Mouse (Mus musculus) macrophage (primary cell): Measurements from ENCODE around the gene Rad50. TPM values are rescaled to one million over a fixed set of nuclear protein-coding genes. Genes with fewer than 3 reads are reported as not detected.

Experiments
- H3K27ac ChIP-seq: fragments of 350-480 bp; formaldehyde crosslinking; 2 replicates; pipeline ENCODE4 v1.9.0; 2021
- H3K36me3 ChIP-seq: fragments of 350-480 bp; formaldehyde crosslinking; 2 replicates; pipeline ENCODE4 v1.9.0; 2021; ENCODE audit errors: inconsistent target
- H3K4me3 ChIP-seq: fragments of 350-480 bp; formaldehyde crosslinking; 2 replicates; pipeline ENCODE4 v1.9.0; 2021; ENCODE audit errors: inconsistent target
- H3K79me2 ChIP-seq: fragments of 350-480 bp; formaldehyde crosslinking; 2 replicates; pipeline ENCODE4 v1.9.0; 2021; ENCODE audit errors: inconsistent target
- WGBS: methylation state at CpG from one replicate; pipeline ENCODE4 v1.1.7; 2026; ENCODE audit warnings: inconsistent platforms; ENCODE audit not compliant: missing documents; 5-methylcytosine and 5-hydroxymethylcytosine counted together
- polyA plus RNA-seq: library from polyadenylated mRNA; stranded (reverse); fragments of 250-400 nt; gene quantifications from 3 replicates; pipeline ENCODE4 v1.2.4, GENCODE M21; 2018; ENCODE audit warnings: inconsistent platforms

Gene Rad50
- polyA plus RNA-seq, 1 experiment from 2014 or later: 30.3 TPM

- H3K27ac ChIP-seq: no peak overlapping the region
- H3K36me3 ChIP-seq: no peaks in the 10 kb centered on the region
- H3K79me2 ChIP-seq: no peaks in the 10 kb centered on the region
- H3K4me3 ChIP-seq: no peak overlapping the region
- 94% methylated on average over 7 of the region's 7 CpGs for WGBS
These were observed 73.5 kb downstream of the Rad50 start for GRCm38 (mm10) chr11:53633644-53634043.

DNA sequence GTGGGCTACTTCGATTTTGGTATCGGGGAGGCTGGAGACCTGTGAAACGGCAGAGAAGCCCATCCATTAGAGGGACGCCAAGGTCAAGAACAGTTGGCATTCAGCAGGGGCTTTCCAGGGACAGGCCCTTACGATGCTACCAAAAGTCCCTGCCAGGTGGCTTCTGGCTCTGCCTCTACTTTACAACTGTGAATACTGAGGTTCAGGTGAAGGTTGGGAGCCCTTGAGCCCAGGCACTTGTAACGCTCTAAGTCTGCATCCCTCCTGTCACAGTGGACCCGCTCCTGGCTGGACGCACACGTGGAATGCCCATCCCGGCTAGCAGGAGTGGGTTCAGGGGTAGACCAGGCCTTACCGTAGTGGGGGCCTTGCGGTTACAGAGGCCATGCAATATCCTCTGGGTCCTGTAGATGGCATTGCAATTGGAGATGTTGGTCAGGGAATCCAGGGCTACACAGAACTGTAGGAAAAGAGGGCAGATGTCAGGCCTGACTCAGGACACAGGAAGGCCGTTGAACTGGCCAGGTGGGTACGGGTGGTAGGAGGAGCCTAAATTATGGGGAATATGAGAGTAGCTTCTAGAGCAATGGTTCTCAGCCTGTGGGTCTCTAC is 74.9 kb downstream of the Rad50 start:
- H3K36me3 ChIP-seq: no peaks in the 10 kb centered on the region
- no peaks in the 10 kb centered on the region for H3K79me2 ChIP-seq
- WGBS: 90% methylated on average over 14 of the region's 14 CpGs
- no peak overlapping the region for H3K4me3 ChIP-seq
- no peak overlapping the region for H3K27ac ChIP-seq

DNA sequence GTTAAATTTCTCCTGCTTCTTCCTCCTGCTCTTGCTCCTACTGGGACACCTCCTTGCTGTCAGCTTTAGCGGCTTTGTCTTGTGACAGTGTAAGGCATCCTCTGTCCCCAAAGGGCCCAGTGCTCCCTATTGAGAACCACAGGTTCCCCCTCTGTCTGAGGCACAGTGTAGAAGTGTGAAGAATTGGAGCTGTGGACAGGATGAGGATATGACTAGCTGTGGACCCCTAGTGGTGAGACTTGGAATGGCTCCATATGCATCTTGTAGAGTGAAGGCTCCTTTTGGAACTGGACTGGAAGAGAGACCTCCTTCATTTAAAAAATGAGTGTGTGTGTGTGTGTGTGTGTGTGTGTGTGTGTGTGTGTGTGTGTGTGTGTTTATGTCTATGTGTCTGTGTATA is 79.3 kb downstream of the Rad50 start:
- 0% methylated on average over 1 of the region's 1 CpGs for WGBS
- no peak overlapping the region for H3K4me3 ChIP-seq
- no peaks in the 10 kb centered on the region for H3K79me2 ChIP-seq
- H3K27ac ChIP-seq: no peak overlapping the region
- H3K36me3 ChIP-seq: no peaks in the 10 kb centered on the region

GRCm38 (mm10) chr11:53626802-53627373 is 80.2 kb downstream of the Rad50 start:
- Histone ChIP-seq H3K79me2 (no peaks in the 10 kb centered on the region), H3K27ac (no peak overlapping the region), H3K36me3 (no peaks in the 10 kb centered on the region), H3K4me3 (no peak overlapping the region)
- WGBS: 93% methylated on average over 17 of the region's 17 CpGs

GRCm38 (mm10) chr11:53624124-53624523 is 83.0 kb downstream of the Rad50 start:
- Histone ChIP-seq H3K79me2 (no peaks in the 10 kb centered on the region), H3K4me3 (no peak overlapping the region), H3K27ac (no peak overlapping the region), H3K36me3 (no peaks in the 10 kb centered on the region)
- 92% methylated on average over 1 of the region's 2 CpGs for WGBS

- no peaks in the 10 kb centered on the region for H3K79me2 ChIP-seq
- no peak overlapping the region for H3K27ac ChIP-seq
- H3K36me3 ChIP-seq: no peaks in the 10 kb centered on the region
- H3K4me3 ChIP-seq: no peak overlapping the region
- 78% methylated on average over 9 of the region's 9 CpGs for WGBS
These were observed 83.5 kb downstream of the Rad50 start for GRCm38 (mm10) chr11:53623573-53623972.

DNA sequence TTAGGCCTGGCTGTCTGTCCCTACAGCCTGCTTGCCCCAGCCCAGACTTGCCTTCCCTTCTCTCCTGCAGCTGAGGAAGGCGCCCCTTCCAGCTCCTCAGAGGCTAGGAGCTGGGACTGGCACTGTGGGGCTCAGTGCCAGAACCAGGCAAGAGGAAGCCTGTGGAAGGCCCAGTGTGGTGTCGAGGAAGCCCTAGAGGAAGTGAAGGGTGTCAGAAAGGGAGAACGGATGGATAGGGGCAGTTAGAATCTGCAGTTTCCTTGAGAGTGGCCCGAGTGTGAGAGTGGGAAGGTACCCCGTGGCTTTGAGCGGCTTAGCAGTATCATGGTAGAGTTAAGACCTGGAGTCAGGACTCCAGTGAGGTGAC is 84.7 kb downstream of the Rad50 start:
- Histone ChIP-seq H3K27ac (no peak overlapping the region), H3K79me2 (no peaks in the 10 kb centered on the region), H3K36me3 (no peaks in the 10 kb centered on the region), H3K4me3 (no peak overlapping the region)
- 14% methylated on average over 6 of the region's 6 CpGs for WGBS

GRCm38 (mm10) chr11:53621582-53622439 is 85.3 kb downstream of the Rad50 start:
- H3K27ac ChIP-seq: no peak overlapping the region
- no peaks in the 10 kb centered on the region for H3K36me3 ChIP-seq
- H3K79me2 ChIP-seq: no peaks in the 10 kb centered on the region
- 77% methylated on average over 10 of the region's 11 CpGs for WGBS
- H3K4me3 ChIP-seq: no peak overlapping the region

- Histone ChIP-seq H3K4me3 (no peak overlapping the region), H3K36me3 (no peaks in the 10 kb centered on the region), H3K79me2 (no peaks in the 10 kb centered on the region), H3K27ac (no peak overlapping the region)
- 84% methylated on average over 4 of the region's 4 CpGs for WGBS
These were observed 87.0 kb downstream of the Rad50 start for GRCm38 (mm10) chr11:53620094-53620493.

GRCm38 (mm10) chr11:53619428-53619827 is 87.7 kb downstream of the Rad50 start:
- 83% methylated on average over 6 of the region's 6 CpGs for WGBS
- no peak overlapping the region for H3K27ac ChIP-seq
- H3K79me2 ChIP-seq: no peaks in the 10 kb centered on the region
- H3K36me3 ChIP-seq: no peaks in the 10 kb centered on the region
- H3K4me3 ChIP-seq: no peak overlapping the region

DNA sequence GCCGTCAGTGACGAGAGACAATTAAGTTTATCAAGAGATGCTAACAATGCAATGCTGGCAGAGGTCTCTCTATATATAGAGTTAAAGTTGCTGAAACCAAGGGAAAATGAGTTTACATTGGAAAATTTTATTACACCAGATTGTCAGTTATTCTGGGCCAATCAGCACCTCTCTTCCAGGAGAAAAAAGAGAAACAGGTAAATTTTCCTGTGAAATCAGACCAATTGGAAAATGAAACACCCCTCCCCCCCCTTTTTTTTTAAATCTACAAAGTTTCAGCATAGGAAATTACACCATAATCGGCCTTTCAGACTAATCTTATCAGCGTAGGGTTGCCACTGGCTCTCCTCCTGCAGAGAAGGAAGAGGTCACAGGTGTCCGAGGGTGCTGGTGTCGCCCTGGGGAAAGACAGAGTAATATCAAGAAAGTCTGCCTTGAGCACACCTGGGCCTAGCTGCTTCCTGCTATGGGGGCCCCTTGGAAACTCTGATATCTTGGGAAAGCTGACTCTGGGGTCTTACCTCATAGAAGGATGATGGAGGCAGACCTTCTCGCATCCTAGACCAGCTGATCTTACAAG is 88.4 kb downstream of the Rad50 start, which contains the start of gene Il4:
TSS of gene Il4 (minus strand) at position 51 of the 580 bp plus-strand sequence.
- 76% methylated on average over 7 of the region's 7 CpGs for WGBS
- H3K27ac ChIP-seq: no peak within 1 kb of the TSS
- no peaks in the 10 kb centered on the region for H3K36me3 ChIP-seq
- no peak within 1 kb of the TSS for H3K4me3 ChIP-seq
- H3K79me2 ChIP-seq: no peaks in the 10 kb centered on the region

DNA sequence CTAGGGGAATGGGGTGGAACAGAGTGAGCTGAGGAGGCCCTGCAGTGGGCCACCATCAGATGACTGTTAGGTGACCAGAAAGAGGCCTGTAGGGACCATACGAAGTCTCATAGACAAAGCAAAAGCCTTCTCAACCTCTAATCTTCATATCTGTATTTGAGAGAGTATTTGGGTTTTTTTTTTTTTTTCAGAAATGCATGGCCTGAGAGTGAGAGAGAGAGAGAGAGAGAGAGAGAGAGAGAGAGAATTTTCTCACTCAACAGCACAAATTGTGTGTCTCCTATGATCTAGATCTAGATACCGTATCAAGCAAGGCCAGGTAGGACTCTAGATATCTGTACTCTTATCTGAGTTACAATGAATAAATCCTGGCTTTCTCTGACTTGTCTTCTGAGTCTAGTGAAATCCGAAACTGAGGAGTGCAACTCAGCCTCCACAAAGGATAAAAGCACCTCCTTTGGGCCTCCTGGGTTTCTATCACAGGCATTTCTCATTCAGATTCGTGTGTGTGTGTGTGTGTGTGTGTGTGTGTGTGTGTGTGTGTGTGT is 89.5 kb downstream of the Rad50 start:
- WGBS: 92% methylated on average over 3 of the region's 4 CpGs
- H3K4me3 ChIP-seq: no peak overlapping the region
- H3K36me3 ChIP-seq: no peaks in the 10 kb centered on the region
- no peak overlapping the region for H3K27ac ChIP-seq
- H3K79me2 ChIP-seq: no peaks in the 10 kb centered on the region

- no peaks in the 10 kb centered on the region for H3K79me2 ChIP-seq
- H3K4me3 ChIP-seq: no peak overlapping the region
- 62% methylated on average over 8 of the region's 8 CpGs for WGBS
- H3K27ac ChIP-seq: no peak overlapping the region
- no peaks in the 10 kb centered on the region for H3K36me3 ChIP-seq
These were observed 90.2 kb downstream of the Rad50 start for GRCm38 (mm10) chr11:53616748-53617558.

- 95% methylated on average over 8 of the region's 8 CpGs for WGBS
- Histone ChIP-seq H3K27ac (no peak overlapping the region), H3K79me2 (no peaks in the 10 kb centered on the region), H3K4me3 (no peak overlapping the region), H3K36me3 (no peaks in the 10 kb centered on the region)
These were observed 91.5 kb downstream of the Rad50 start for GRCm38 (mm10) chr11:53615575-53615974.
